Mouse (Mus musculus) kidney, adult 11 months (tissue): Measurements from ENCODE around the gene Chrnb2.
"Not testable (repeated sequence)": the region's sequence is repeated elsewhere in the genome, so short reads cannot be mapped to it uniquely, and the experiment has no call there.

Experiments
- DNase-seq: peaks from one replicate; pipeline ENCODE4 v3.0.0; 2022

Gene Chrnb2

GRCm38 (mm10) chr3:89764119-89764724 is at the start of gene Chrnb2:
Chrnb2 (minus strand) TSS chr3:89764632.
- peak; percentile 47 for DNase-seq

- DNase-seq, result no peak
Observed at GRCm38 (mm10) chr3:89814051-89814450, 49.6 kb upstream of the Chrnb2 start.

GRCm38 (mm10) chr3:89812166-89812565 is 47.7 kb upstream of the Chrnb2 start:
- no peak for DNase-seq

GRCm38 (mm10) chr3:89810841-89811240 is 46.4 kb upstream of the Chrnb2 start:
- DNase-seq, result no peak

- no peak for DNase-seq
Observed at GRCm38 (mm10) chr3:89808638-89809037, 44.2 kb upstream of the Chrnb2 start.

- no peak for DNase-seq
Observed at GRCm38 (mm10) chr3:89807881-89808280, 43.4 kb upstream of the Chrnb2 start.

GRCm38 (mm10) chr3:89807171-89807570 is 42.7 kb upstream of the Chrnb2 start:
- no peak for DNase-seq

- DNase-seq, result no peak
Observed at GRCm38 (mm10) chr3:89806751-89807150, 42.3 kb upstream of the Chrnb2 start.

GRCm38 (mm10) chr3:89805179-89805578 is 40.7 kb upstream of the Chrnb2 start:
- no peak for DNase-seq

- DNase-seq, result no peak
Observed at GRCm38 (mm10) chr3:89802876-89803275, 38.4 kb upstream of the Chrnb2 start.

- peak; percentile 21 for DNase-seq
Observed at GRCm38 (mm10) chr3:89801507-89801847, 37.0 kb upstream of the Chrnb2 start.

GRCm38 (mm10) chr3:89800774-89801506 is 36.5 kb upstream of the Chrnb2 start:
- no peak for DNase-seq

- not testable (repeated sequence) for DNase-seq
Observed at GRCm38 (mm10) chr3:89800078-89800477, 35.6 kb upstream of the Chrnb2 start.

GRCm38 (mm10) chr3:89799476-89799875 is 35.0 kb upstream of the Chrnb2 start:
- DNase-seq, result no peak

- no peak for DNase-seq
Observed at GRCm38 (mm10) chr3:89798518-89798917, 34.1 kb upstream of the Chrnb2 start.

GRCm38 (mm10) chr3:89796358-89796757 is 31.9 kb upstream of the Chrnb2 start:
- no peak for DNase-seq

GRCm38 (mm10) chr3:89795746-89796145 is 31.3 kb upstream of the Chrnb2 start:
- no peak for DNase-seq

GRCm38 (mm10) chr3:89794616-89795015 is 30.2 kb upstream of the Chrnb2 start:
- no peak for DNase-seq

- no peak for DNase-seq
Observed at GRCm38 (mm10) chr3:89788680-89789352, 24.4 kb upstream of the Chrnb2 start.

GRCm38 (mm10) chr3:89786275-89786674 is 21.8 kb upstream of the Chrnb2 start:
- DNase-seq, result no peak

- peak; percentile 88 for DNase-seq
Observed at GRCm38 (mm10) chr3:89784991-89785753, 20.7 kb upstream of the Chrnb2 start.

- no peak for DNase-seq
Observed at GRCm38 (mm10) chr3:89781640-89782039, 17.2 kb upstream of the Chrnb2 start.

- no peak for DNase-seq
Observed at GRCm38 (mm10) chr3:89780102-89780501, 15.7 kb upstream of the Chrnb2 start.
